Mouse (Mus musculus): Measurements from ENCODE around the gene Map4. TPM values are rescaled to one million over a fixed set of nuclear protein-coding genes. Genes with fewer than 3 reads are reported as not detected.
"Not testable (repeated sequence)": the region's sequence is repeated elsewhere in the genome, so short reads cannot be mapped to it uniquely, and the experiment has no call there.

The Map4 gene
- polyA plus RNA-seq, 1 experiment from 2014 or later, result 55.6 TPM

- Histone ChIP-seq H3K27ac (peak overlapping the region; percentile 99; the same call in 1 of the 2 replicates), H3K9me3 (no peaks in the 10 kb centered on the region), H3K4me3 (replicated peaks) (peak overlapping the region; percentile 87), H3K9ac (peak overlapping the region; percentile 78; the same call in 1 of the 2 replicates), H3K4me1 (peaks cover 9% of the 10 kb centered on the region; the same call in 1 of the 2 replicates), H3K27me3 (replicated peaks) (no peaks in the 10 kb centered on the region), H3K4me2 (peak overlapping the region; percentile 55), H3K36me3 (peaks cover 2% of the 10 kb centered on the region)
- 62% methylated on average over 1 of the region's 1 CpGs for WGBS
- ATAC-seq (ENCODE audit: insufficient read depth, low FRiP score, low read depth), result no peak
Observed at GRCm38 (mm10) chr9:110118249-110118648, 187.0 kb downstream of the Map4 start.

- Histone ChIP-seq H3K9me3 (no peaks in the 10 kb centered on the region), H3K9ac (no peak overlapping the region), H3K27ac (no peak overlapping the region), H3K4me1 (peaks cover 9% of the 10 kb centered on the region; the same call in 1 of the 2 replicates), H3K27me3 (replicated peaks) (no peaks in the 10 kb centered on the region), H3K4me3 (replicated peaks) (no peak overlapping the region), H3K36me3 (no peaks in the 10 kb centered on the region), H3K4me2 (no peak overlapping the region)
- WGBS, result 71% methylated on average over 4 of the region's 4 CpGs
- no peak for ATAC-seq (ENCODE audit: insufficient read depth, low FRiP score, low read depth)
Observed at GRCm38 (mm10) chr9:110121424-110121823, 190.2 kb downstream of the Map4 start.

- Histone ChIP-seq H3K9me3 (no peaks in the 10 kb centered on the region), H3K4me1 (peaks cover 5% of the 10 kb centered on the region; the same call in 1 of the 2 replicates), H3K36me3 (no peaks in the 10 kb centered on the region), H3K9ac (no peak overlapping the region), H3K4me2 (no peak overlapping the region), H3K27ac (no peak overlapping the region), H3K27me3 (replicated peaks) (no peaks in the 10 kb centered on the region), H3K4me3 (replicated peaks) (no peak overlapping the region)
- whole genome bisulfite sequencing, result 77% methylated on average over 2 of the region's 2 CpGs
- ATAC-seq (ENCODE audit: insufficient read depth, low FRiP score, low read depth), result no peak
Observed at GRCm38 (mm10) chr9:110123322-110123721, 192.1 kb downstream of the Map4 start.

- not testable (repeated sequence) for ATAC-seq (ENCODE audit: insufficient read depth, low FRiP score, low read depth); H3K4me2 ChIP-seq; H3K9me3 ChIP-seq; H3K27ac ChIP-seq; H3K27me3 ChIP-seq (replicated peaks); H3K36me3 ChIP-seq; H3K4me3 ChIP-seq (replicated peaks); H3K4me1 ChIP-seq; H3K9ac ChIP-seq
- 50% methylated on average over 2 of the region's 2 CpGs for WGBS
Observed at GRCm38 (mm10) chr9:110124008-110124540, 192.8 kb downstream of the Map4 start.

- Histone ChIP-seq H3K4me2 (peak overlapping the region; percentile 60), H3K27ac (peak overlapping the region; percentile 92), H3K27me3 (replicated peaks) (no peaks in the 10 kb centered on the region), H3K4me3 (replicated peaks) (peak overlapping the region; percentile 58), H3K4me1 (0 out of 2 replicates have a peak, but pooled peaks cover 5% of the 10 kb centered on the region), H3K9ac (peak overlapping the region; percentile 39; the same call in 1 of the 2 replicates), H3K9me3 (no peaks in the 10 kb centered on the region), H3K36me3 (no peaks in the 10 kb centered on the region)
- ATAC-seq (ENCODE audit: insufficient read depth, low FRiP score, low read depth), result no peak
- 15% methylated on average over 10 of the region's 10 CpGs for WGBS
Observed at GRCm38 (mm10) chr9:110130896-110131524, 199.8 kb downstream of the Map4 start.

- Histone ChIP-seq H3K4me1 (0 out of 2 replicates have a peak, but pooled peaks cover 5% of the 10 kb centered on the region), H3K9ac (peak overlapping the region; percentile 53), H3K27ac (peak overlapping the region; percentile 92), H3K4me2 (peak overlapping the region; percentile 62), H3K36me3 (0 out of 2 replicates have a peak, but pooled peaks cover 6% of the 10 kb centered on the region), H3K9me3 (no peaks in the 10 kb centered on the region), H3K27me3 (replicated peaks) (no peaks in the 10 kb centered on the region), H3K4me3 (replicated peaks) (peak overlapping the region; percentile 58)
- peak; percentile 97 for ATAC-seq (ENCODE audit: insufficient read depth, low FRiP score, low read depth)
- under 1% methylated on average over 64 of the region's 64 CpGs for WGBS
Observed at GRCm38 (mm10) chr9:110131525-110132197, 200.4 kb downstream of the Map4 start.

- WGBS, result 1% methylated on average over 18 of the region's 38 CpGs
- H3K4me3 ChIP-seq (replicated peaks), result peak overlapping the region; percentile 58
- ATAC-seq (ENCODE audit: insufficient read depth, low FRiP score, low read depth), result peak; percentile 30
- H3K36me3 ChIP-seq, result 0 out of 2 replicates have a peak, but pooled peaks cover 10% of the 10 kb centered on the region
- no peaks in the 10 kb centered on the region for H3K27me3 ChIP-seq (replicated peaks)
- H3K4me1 ChIP-seq, result 0 out of 2 replicates have a peak, but pooled peaks cover 5% of the 10 kb centered on the region
- peak overlapping the region; percentile 62 for H3K4me2 ChIP-seq
- peak overlapping the region; percentile 53 for H3K9ac ChIP-seq
- peak overlapping the region; percentile 92 for H3K27ac ChIP-seq
- H3K9me3 ChIP-seq, result no peaks in the 10 kb centered on the region
Observed at GRCm38 (mm10) chr9:110132201-110132605, 200.9 kb downstream of the Map4 start.

GRCm38 (mm10) chr9:110132921-110133320 is 201.7 kb downstream of the Map4 start:
- peak overlapping the region; percentile 62 for H3K4me2 ChIP-seq
- H3K4me1 ChIP-seq, result 0 out of 2 replicates have a peak, but pooled peaks cover 5% of the 10 kb centered on the region
- ATAC-seq (ENCODE audit: insufficient read depth, low FRiP score, low read depth), result no peak
- peak overlapping the region; percentile 58 for H3K4me3 ChIP-seq (replicated peaks)
- H3K9me3 ChIP-seq, result no peaks in the 10 kb centered on the region
- no peak overlapping the region for H3K27ac ChIP-seq
- H3K9ac ChIP-seq, result no peak overlapping the region
- 52% methylated on average over 6 of the region's 6 CpGs for WGBS
- no peaks in the 10 kb centered on the region for H3K27me3 ChIP-seq (replicated peaks)
- 0 out of 2 replicates have a peak, but pooled peaks cover 10% of the 10 kb centered on the region for H3K36me3 ChIP-seq

Small RNA genes lying within 50 kb of the gene (microRNA-seq; reads per million reads assigned to microRNA genes)
- 1.4 reads per million for gene Mir7089

Other genes starting within 250 kb of the Map4 start
- not detected in 2 replicates for gene Fbxw18, start 228.8 kb upstream of the Map4 start, polyA plus RNA-seq (2015; fragmentation: Nextera tagmentation; extraction: Ambion mirVana)
- gene Fbxw26, start 185.4 kb upstream of the Map4 start, polyA plus RNA-seq (2015; fragmentation: Nextera tagmentation; extraction: Ambion mirVana), result 0.06 and 0.09 TPM in 2 replicates
- not detected in 2 replicates for gene Fbxw27, start 140.8 kb upstream of the Map4 start, polyA plus RNA-seq (2015; fragmentation: Nextera tagmentation; extraction: Ambion mirVana)
- gene Spink8, start 119.2 kb upstream of the Map4 start, polyA plus RNA-seq (2015; fragmentation: Nextera tagmentation; extraction: Ambion mirVana), result 0.22 TPM in 1 of 2 replicates, not detected in the other
- gene Nme6, start 98.7 kb upstream of the Map4 start, polyA plus RNA-seq (2015; fragmentation: Nextera tagmentation; extraction: Ambion mirVana), result 66.8 and 67.7 TPM in 2 replicates
- 22.7 and 24.2 TPM in 2 replicates for gene Camp, start 81.8 kb upstream of the Map4 start, polyA plus RNA-seq (2015; fragmentation: Nextera tagmentation; extraction: Ambion mirVana)
- 28.8 and 33.2 TPM in 2 replicates for gene Cdc25a, start 55.9 kb upstream of the Map4 start, polyA plus RNA-seq (2015; fragmentation: Nextera tagmentation; extraction: Ambion mirVana)
- gene Smarcc1, start 186.2 kb downstream of the Map4 start, polyA plus RNA-seq (2015; fragmentation: Nextera tagmentation; extraction: Ambion mirVana), result 94.3 and 99.5 TPM in 2 replicates
- gene Dhx30, start 186.4 kb downstream of the Map4 start, polyA plus RNA-seq (2015; fragmentation: Nextera tagmentation; extraction: Ambion mirVana), result 103 and 106 TPM in 2 replicates

All from stomach, embryonic 15.5 days (tissue).